Mouse (Mus musculus) liver, embryonic 16.5 days (tissue): ENCODE results near the gene Rab13. TPM values are rescaled to one million over a fixed set of nuclear protein-coding genes. Genes with fewer than 3 reads are reported as not detected.

ENCODE experiments used
- ATAC-seq: fragments of 200-750 bp; cut with Nextera tagmentation; 2 replicates; pipeline ENCODE4 v1.8.0; 2017; ENCODE audit warnings: low read depth, mild to moderate bottlenecking, moderate number of reproducible peaks, moderate library complexity
- H3K27ac ChIP-seq: fragments of 300-500 bp; sonication (generic); 2 replicates; pipeline ENCODE4 v1.5.1; 2014; ENCODE audit warnings: mild to moderate bottlenecking, low read length
- H3K27me3 ChIP-seq: fragments of 300-500 bp; sonication (generic); 2 replicates; pipeline ENCODE4 v1.6.1; 2014; ENCODE audit warnings: low read depth, low read length, mixed read lengths; ENCODE audit not compliant: control insufficient read depth, insufficient read depth
- H3K36me3 ChIP-seq: fragments of 300-500 bp; sonication (generic); 2 replicates; pipeline ENCODE4 v1.6.1; 2014; ENCODE audit warnings: mild to moderate bottlenecking; ENCODE audit not compliant: control insufficient read depth, insufficient read depth
- H3K4me1 ChIP-seq: fragments of 300-500 bp; sonication (generic); 2 replicates; pipeline ENCODE4 v1.6.1; 2014; ENCODE audit warnings: low read depth, low read length, mixed read lengths; ENCODE audit not compliant: control insufficient read depth
- H3K4me2 ChIP-seq: fragments of 300-500 bp; sonication (generic); 2 replicates; pipeline ENCODE4 v1.6.1; 2014; ENCODE audit warnings: low read depth, low read length, mixed read lengths
- H3K4me3 ChIP-seq: fragments of 300-500 bp; sonication (generic); 2 replicates; pipeline ENCODE4 v1.5.1; 2014; ENCODE audit warnings: low read depth, mild to moderate bottlenecking, low read length
- H3K9ac ChIP-seq: fragments of 300-500 bp; sonication (generic); 2 replicates; pipeline ENCODE4 v1.6.1; 2014; ENCODE audit warnings: low read depth, low read length
- H3K9me3 ChIP-seq: fragments of 300-500 bp; sonication (generic); replicated peaks from 2 replicates; pipeline ENCODE4 v1.6.1; 2016; ENCODE audit warnings: low read length; ENCODE audit not compliant: control insufficient read depth
- WGBS: fragments of 180-500 bp; shearing (Covaris S2); extraction: QIAGEN DNeasy Blood & Tissue Kit; methylation state at CpG from one replicate; pipeline ENCODE4 v1.1.7; 2014; ENCODE audit not compliant: insufficient replicate concordance; 5-methylcytosine and 5-hydroxymethylcytosine counted together
- microRNA-seq: library from miRNA; unstranded; fragments of <30 nt; microRNA quantifications from one replicate; pipeline ENCODE4, GENCODE M21; 2016
- polyA plus RNA-seq: library from polyadenylated mRNA; unstranded; fragments of >200 nt; fragmentation: Nextera tagmentation; extraction: Ambion mirVana; gene quantifications from 2 replicates; pipeline ENCODE4 v1.2.1, GENCODE M21; 2015

The Rab13 gene
- polyA plus RNA-seq, 1 experiment from 2014 or later, result 3.8 TPM

- no peak overlapping the region for H3K9ac ChIP-seq
- no peaks in the 10 kb centered on the region for H3K27me3 ChIP-seq
- ATAC-seq, result no peak; the same call in 1 of the 2 replicates
- no peaks in the 10 kb centered on the region for H3K9me3 ChIP-seq
- H3K27ac ChIP-seq, result no peak overlapping the region
- peaks cover 3% of the 10 kb centered on the region; the same call in 1 of the 2 replicates for H3K4me1 ChIP-seq
- no peak overlapping the region for H3K4me3 ChIP-seq
- 86% methylated on average over 22 of the region's 22 CpGs for WGBS
- H3K36me3 ChIP-seq, result no peaks in the 10 kb centered on the region; the same call in 1 of the 2 replicates
- no peak overlapping the region for H3K4me2 ChIP-seq
These were observed 60.4 kb downstream of the Rab13 start for GRCm38 (mm10) chr3:90273855-90274254.

- 87% methylated on average over 11 of the region's 11 CpGs for WGBS
- peaks cover 4% of the 10 kb centered on the region for H3K36me3 ChIP-seq
These were observed 61.8 kb downstream of the Rab13 start for GRCm38 (mm10) chr3:90275286-90275685.

More at GRCm38 (mm10) chr3:90275286-90275685, 61.8 kb downstream of the Rab13 start:
- Histone ChIP-seq H3K27ac (no peak overlapping the region), H3K27me3 (no peaks in the 10 kb centered on the region), H3K4me3 (no peak overlapping the region), H3K9ac (no peak overlapping the region), H3K4me2 (no peak overlapping the region), H3K9me3 (no peaks in the 10 kb centered on the region), H3K4me1 (no peaks in the 10 kb centered on the region)
- no peak for ATAC-seq

Small RNA genes lying within 50 kb of the gene (microRNA-seq; reads per million reads assigned to microRNA genes)
- gene Mir7012, result not detected

Other genes with a start within 250 kb of the Rab13 start
- 121 and 123 TPM in 2 replicates for gene Hax1, start 214.9 kb upstream of the Rab13 start, polyA plus RNA-seq
- gene 4933434E20Rik, start 162.1 kb upstream of the Rab13 start, polyA plus RNA-seq, result 76.1 and 76.3 TPM in 2 replicates
- 57.4 and 64.4 TPM in 2 replicates for gene Ubap2l, start 161.1 kb upstream of the Rab13 start, polyA plus RNA-seq
- gene Tpm3, start 141.0 kb upstream of the Rab13 start, polyA plus RNA-seq, result 162 and 169 TPM in 2 replicates
- gene Nup210l, start 109.6 kb upstream of the Rab13 start, polyA plus RNA-seq, result 0.04 and 0.06 TPM in 2 replicates
- gene Rps27, start within 50 bp of the Rab13 start, polyA plus RNA-seq, result 555 and 627 TPM in 2 replicates
- gene Jtb, start 17.9 kb downstream of the Rab13 start, polyA plus RNA-seq, result 35.7 and 37.7 TPM in 2 replicates
- 0.35 and 0.41 TPM in 2 replicates for gene Creb3l4, start 29.8 kb downstream of the Rab13 start, polyA plus RNA-seq
- gene Slc39a1, start 34.5 kb downstream of the Rab13 start, polyA plus RNA-seq, result 30.0 and 33.5 TPM in 2 replicates
- 5.2 and 6.9 TPM in 2 replicates for gene Crtc2, start 40.5 kb downstream of the Rab13 start, polyA plus RNA-seq
- 2.3 and 2.8 TPM in 2 replicates for gene Dennd4b, start 51.5 kb downstream of the Rab13 start, polyA plus RNA-seq
- gene Gatad2b, start 79.5 kb downstream of the Rab13 start, polyA plus RNA-seq, result 3.2 and 3.9 TPM in 2 replicates
- gene Slc27a3, start 176.2 kb downstream of the Rab13 start, polyA plus RNA-seq, result 1.1 and 1.5 TPM in 2 replicates
- gene Ints3, start 219.9 kb downstream of the Rab13 start, polyA plus RNA-seq, result 6.7 and 7.2 TPM in 2 replicates